Mouse (Mus musculus) G1E (cell line): ENCODE results near the gene Dhrs9.

Experiments used
- CTCF ChIP-seq: IDR thresholded peaks from 2 replicates; pipeline ENCODE4 v1.5.1; 2012; ENCODE audit warnings: low read depth, low read length, inconsistent platforms, mixed read lengths
- GATA1 ChIP-seq: IDR thresholded peaks from 2 replicates; pipeline ENCODE4 v1.6.1; 2012; ENCODE audit warnings: borderline replicate concordance, low read length, inconsistent platforms, mixed read lengths

DNA sequence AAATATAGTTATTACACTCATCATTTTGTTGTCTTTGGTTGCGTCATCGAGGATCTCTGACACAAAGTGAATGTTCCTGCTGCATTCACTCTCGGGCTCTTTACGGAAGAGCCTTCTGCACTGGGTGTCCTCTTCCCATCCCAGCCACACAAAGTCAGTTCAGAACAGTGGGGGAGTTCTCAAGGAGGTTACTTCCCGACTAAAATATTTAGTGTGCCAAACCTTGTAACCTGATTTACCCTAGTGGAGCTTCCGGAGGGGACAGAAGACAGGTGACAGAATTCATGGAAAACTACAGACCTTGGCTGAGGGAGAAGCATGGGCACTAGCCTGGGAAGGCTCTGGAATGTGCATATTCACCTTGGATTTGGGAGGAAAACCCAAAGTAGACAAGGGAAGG, 38.7 kb upstream of the Dhrs9 start:
- TF ChIP-seq CTCF (no peak), GATA1 (no peak)
